Mouse (Mus musculus): ENCODE measurements around the gene Alx3.

Alx3 gene

GRCm38 (mm10) chr3:107594662-107595263, at the start of gene Alx3:
Gene Alx3 (plus strand): TSS chr3:107595031.
- no peak for DNase-seq

- DNase-seq = no peak
These were observed 49.6 kb upstream of the Alx3 start for GRCm38 (mm10) chr3:107545278-107545677.

- no peak for DNase-seq
These were observed 49.0 kb upstream of the Alx3 start for GRCm38 (mm10) chr3:107545716-107546412.

- no peak for DNase-seq
These were observed 47.9 kb upstream of the Alx3 start for GRCm38 (mm10) chr3:107546956-107547355.

- no peak for DNase-seq
These were observed 44.3 kb upstream of the Alx3 start for GRCm38 (mm10) chr3:107550409-107551049.

GRCm38 (mm10) chr3:107554842-107555241, 40.0 kb upstream of the Alx3 start, which contains the start of gene Ubl4b:
Gene Ubl4b (minus strand): TSS chr3:107555073.
- DNase-seq = no peak

- no peak for DNase-seq
These were observed 36.1 kb upstream of the Alx3 start for GRCm38 (mm10) chr3:107558740-107559139.

- peak; percentile 60 for DNase-seq
These were observed 35.6 kb upstream of the Alx3 start for GRCm38 (mm10) chr3:107559183-107559582.

GRCm38 (mm10) chr3:107562104-107562503, 32.7 kb upstream of the Alx3 start:
- no peak for DNase-seq

GRCm38 (mm10) chr3:107562591-107562990, 32.2 kb upstream of the Alx3 start:
- DNase-seq = no peak

GRCm38 (mm10) chr3:107563880-107564279, 31.0 kb upstream of the Alx3 start:
- DNase-seq = no peak

GRCm38 (mm10) chr3:107565331-107565730, 29.5 kb upstream of the Alx3 start:
- DNase-seq = no peak

- no peak for DNase-seq
These were observed 27.1 kb upstream of the Alx3 start for GRCm38 (mm10) chr3:107567766-107568165.

- DNase-seq = no peak
These were observed 26.1 kb upstream of the Alx3 start for GRCm38 (mm10) chr3:107568721-107569120.

- DNase-seq = no peak
These were observed 23.6 kb upstream of the Alx3 start for GRCm38 (mm10) chr3:107571205-107571604.

- DNase-seq = no peak
These were observed 18.0 kb upstream of the Alx3 start for GRCm38 (mm10) chr3:107576807-107577206.

- DNase-seq = no peak
These were observed 16.9 kb upstream of the Alx3 start for GRCm38 (mm10) chr3:107577810-107578390.

- peak; percentile 28 for DNase-seq
These were observed 15.4 kb upstream of the Alx3 start for GRCm38 (mm10) chr3:107579466-107579865.

- DNase-seq = no peak
These were observed 13.5 kb upstream of the Alx3 start for GRCm38 (mm10) chr3:107581103-107582010.

- DNase-seq = no peak
These were observed 12.5 kb upstream of the Alx3 start for GRCm38 (mm10) chr3:107582130-107582874.

GRCm38 (mm10) chr3:107582875-107583767, 11.7 kb upstream of the Alx3 start:
- DNase-seq = no peak
